Mouse (Mus musculus) myocyte (in vitro differentiated cells): ENCODE measurements around the gene Arid1b.

ENCODE experiments used
- CEBPB ChIP-seq: IDR thresholded peaks from 2 replicates; pipeline ENCODE4 v1.6.1; 2011; ENCODE audit warnings: mild to moderate bottlenecking, moderate library complexity; ENCODE audit not compliant: poor library complexity, insufficient read depth, severe bottlenecking
- E2F4 ChIP-seq: IDR thresholded peaks from one replicate; pipeline ENCODE4 v1.6.1; 2011; ENCODE audit warnings: mild to moderate bottlenecking, control low read depth, moderate library complexity; ENCODE audit not compliant: insufficient read depth
- MAX ChIP-seq: IDR thresholded peaks from one replicate; pipeline ENCODE4 v1.6.1; 2011; ENCODE audit warnings: low read depth, mild to moderate bottlenecking, control low read depth
- POLR2A ChIP-seq: IDR thresholded peaks from one replicate; pipeline ENCODE4 v1.6.1; 2011; ENCODE audit warnings: low read depth, mild to moderate bottlenecking, control low read depth, moderate library complexity; ENCODE audit not compliant: insufficient read length
- POLR2AphosphoS2 ChIP-seq: IDR thresholded peaks from one replicate; pipeline ENCODE4 v1.6.1; 2011; ENCODE audit warnings: low read depth, control low read depth; ENCODE audit not compliant: insufficient read length
- REST ChIP-seq: IDR thresholded peaks from one replicate; pipeline ENCODE4 v1.6.1; 2011; ENCODE audit warnings: mild to moderate bottlenecking, control low read depth, moderate library complexity; ENCODE audit not compliant: insufficient read depth, insufficient read length
- SRF ChIP-seq: IDR thresholded peaks from one replicate; pipeline ENCODE4 v1.6.1; 2011; ENCODE audit warnings: low read depth; ENCODE audit not compliant: control insufficient read depth, insufficient read length
- TCF12 ChIP-seq: IDR thresholded peaks from one replicate; pipeline ENCODE4 v1.6.1; 2011; ENCODE audit warnings: mild to moderate bottlenecking, control low read depth; ENCODE audit not compliant: poor library complexity, insufficient read depth, severe bottlenecking
- USF1 ChIP-seq: IDR thresholded peaks from one replicate; pipeline ENCODE4 v1.6.1; 2011; ENCODE audit warnings: low read depth, mild to moderate bottlenecking, control low read depth, moderate library complexity

DNA sequence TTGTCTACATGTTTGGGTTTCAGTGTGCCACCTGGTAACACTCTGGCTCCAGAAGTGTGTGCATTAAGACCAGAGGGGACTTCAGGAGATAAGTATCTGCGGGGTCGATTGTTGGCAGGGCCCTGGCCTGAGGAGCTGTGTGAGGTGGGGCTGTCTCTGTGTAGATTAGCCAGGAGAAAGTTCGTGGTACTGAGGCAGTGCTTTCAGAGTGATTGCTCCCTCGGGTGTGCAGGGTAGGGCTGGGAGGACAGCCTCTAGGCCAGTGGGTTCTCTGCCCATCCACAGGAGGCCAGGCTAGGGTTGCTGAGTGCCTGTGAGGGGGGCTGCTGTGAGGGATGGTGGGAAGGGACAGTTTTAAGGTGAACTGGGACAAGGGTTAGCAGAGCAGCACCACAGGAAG lies 63.2 kb downstream of the Arid1b start:
- TF ChIP-seq POLR2A, result no peak
- no peak for TF ChIP-seq MAX
- no peak for TF ChIP-seq POLR2AphosphoS2
- no peak for TF ChIP-seq CEBPB
- TF ChIP-seq SRF, result no peak
- TF ChIP-seq TCF12, result no peak
- no peak for TF ChIP-seq REST
- no peak for TF ChIP-seq USF1
- TF ChIP-seq E2F4, result no peak
